Mouse (Mus musculus) heart, postnatal 0 days (tissue): ENCODE measurements at regions not wholly inside any gene's neighbourhood (a gene's known extent, or its start where the extent isn't known, plus 50 kb on each side); places are given as distances from the start of the nearest gene placed in this dataset.

ENCODE experiments used
- CTCF ChIP-seq: IDR thresholded peaks from 2 replicates; pipeline ENCODE4 v1.5.1; 2016; ENCODE audit warnings: antibody characterized with exemption, control low read depth, low read depth
- EP300 ChIP-seq: IDR thresholded peaks from 2 replicates; pipeline ENCODE4 v1.6.1; 2016; ENCODE audit warnings: antibody characterized with exemption, low read depth

DNA sequence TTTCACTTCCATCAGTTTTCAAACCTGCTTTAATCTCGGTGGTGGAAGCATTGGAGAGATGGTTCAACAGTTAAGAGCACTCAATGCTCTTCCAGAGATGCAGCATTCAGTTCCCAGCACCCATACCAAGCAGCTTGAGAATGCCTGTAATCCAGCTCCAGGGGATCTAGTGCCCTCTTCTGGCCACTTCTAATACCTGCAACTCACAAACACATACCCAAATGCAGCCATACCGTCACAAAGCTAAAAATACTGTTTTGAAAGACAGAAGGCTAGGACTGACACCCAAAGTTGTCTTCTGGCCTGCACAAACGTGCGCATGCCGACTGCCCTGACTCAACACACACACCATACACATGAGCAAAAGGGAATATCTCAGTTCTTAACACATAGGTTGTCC is 313.9 kb upstream of the Jmjd1c start:
- no peak for TF ChIP-seq CTCF
- no peak for TF ChIP-seq EP300
